Mouse (Mus musculus): Measurements from ENCODE around the gene Lrrc72.

DNA sequence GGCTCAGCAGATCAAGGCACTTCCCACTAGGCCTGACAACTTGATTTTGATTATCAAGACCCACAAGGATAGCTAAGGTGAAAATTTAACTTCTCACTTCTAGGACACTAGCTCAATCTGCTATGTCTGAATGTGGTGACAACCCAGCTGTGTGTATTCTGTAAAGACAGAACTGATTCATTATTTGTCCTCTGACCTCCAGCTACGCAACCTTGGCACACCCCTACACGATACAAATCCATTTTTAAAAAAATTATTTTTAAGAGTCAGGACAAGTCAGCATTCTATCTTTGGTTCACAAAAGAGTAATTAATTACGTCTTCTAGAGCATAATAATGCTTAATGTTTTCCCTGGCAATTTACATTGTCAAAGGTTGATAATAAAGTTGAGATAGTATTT lies 63.6 kb downstream of the Lrrc72 start:
- TF ChIP-seq CTCF (IDR thresholded peaks at IDR 0.05; ENCODE audit: borderline replicate concordance, extremely low read depth, insufficient read depth, insufficient read length) (no peak), POLR2A (IDR thresholded peaks at IDR 0.05; ENCODE audit: borderline replicate concordance, extremely low read depth, insufficient read depth, insufficient read length, poor library complexity, severe bottlenecking) (no peak)
